Mouse (Mus musculus) left cerebral cortex, postnatal 25 days (tissue): ENCODE measurements at regions not wholly inside any gene's neighbourhood (a gene's known extent, or its start where the extent isn't known, plus 50 kb on each side); places are given as distances from the start of the nearest gene placed in this dataset.
A peak's percentile ranks its signal among the peaks of the same experiment; 100 is the strongest.

Experiments
- DNase-seq, 2 experiments: peaks; one replicate each; pipeline ENCODE4 v3.0.0; 2022; ENCODE audit warnings: low spot score in 2 of 2, mixed read lengths in 1 of 2
- intact Hi-C: fragments of 180-260 bp; cut with DNase I; formaldehyde crosslinking; loops from one replicate; pipeline ENCODE4 v1.15.1; 2025

DNA sequence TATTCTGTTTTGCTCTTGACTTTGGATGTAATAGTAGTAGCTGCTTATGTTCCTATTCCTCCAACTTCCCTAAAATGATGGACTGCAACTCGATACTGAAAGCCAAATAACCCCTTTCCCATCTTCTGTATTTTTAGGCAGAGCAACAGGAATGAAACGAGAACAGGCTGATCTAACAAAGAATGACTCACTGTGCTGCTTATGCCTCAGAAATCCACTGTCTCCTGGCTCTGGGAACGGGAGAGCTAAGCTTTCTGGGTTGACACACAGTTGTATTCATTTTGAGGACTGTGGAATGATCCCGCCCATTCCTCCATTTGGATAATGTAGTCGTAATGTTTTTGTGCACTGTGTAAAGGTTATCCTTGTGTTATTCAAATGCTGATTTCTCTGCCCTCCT is 82.6 kb upstream of the Mon1b start:
- intact Hi-C loops = no loop called here
- DNase-seq = peak in 1 of 2 experiments; percentile 58

DNA sequence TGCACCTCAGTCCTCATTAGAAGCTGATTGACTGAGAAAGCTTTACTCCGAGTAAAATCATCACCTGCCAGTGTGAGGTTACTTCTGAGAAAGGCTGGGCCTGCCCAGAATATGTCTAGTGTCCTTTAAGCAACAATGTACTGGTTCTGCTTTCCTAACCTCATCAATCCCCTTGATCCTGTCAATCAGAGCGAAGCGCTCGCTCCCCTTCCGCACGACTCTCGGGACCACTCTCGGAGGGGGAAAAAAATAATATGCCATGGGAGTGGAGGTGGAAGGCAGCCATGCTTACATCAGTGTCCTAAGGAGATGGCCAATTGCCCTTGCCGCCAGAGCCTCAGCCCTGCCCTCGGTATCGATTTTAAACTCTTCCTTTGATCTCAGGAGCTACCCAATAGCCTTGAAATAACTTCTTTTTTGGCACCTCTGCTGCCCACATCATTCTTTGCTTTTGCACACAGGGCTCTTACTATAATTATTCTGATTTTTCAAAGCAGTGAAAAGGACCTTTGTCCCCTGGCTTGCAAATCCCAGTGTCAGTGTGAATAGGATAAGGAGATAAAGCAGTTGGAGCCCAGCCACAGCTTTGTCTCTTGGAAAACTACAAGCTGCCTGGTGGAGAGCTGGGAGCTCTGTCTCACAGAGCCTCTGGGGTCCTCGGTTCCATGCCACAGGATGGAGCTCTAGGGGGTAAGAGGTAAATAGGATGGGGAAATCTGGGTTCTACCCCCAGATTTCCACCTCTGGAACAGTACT is 80.5 kb upstream of the Mon1b start:
- DNase-seq = no peak
- intact Hi-C loops = no loop called here

DNA sequence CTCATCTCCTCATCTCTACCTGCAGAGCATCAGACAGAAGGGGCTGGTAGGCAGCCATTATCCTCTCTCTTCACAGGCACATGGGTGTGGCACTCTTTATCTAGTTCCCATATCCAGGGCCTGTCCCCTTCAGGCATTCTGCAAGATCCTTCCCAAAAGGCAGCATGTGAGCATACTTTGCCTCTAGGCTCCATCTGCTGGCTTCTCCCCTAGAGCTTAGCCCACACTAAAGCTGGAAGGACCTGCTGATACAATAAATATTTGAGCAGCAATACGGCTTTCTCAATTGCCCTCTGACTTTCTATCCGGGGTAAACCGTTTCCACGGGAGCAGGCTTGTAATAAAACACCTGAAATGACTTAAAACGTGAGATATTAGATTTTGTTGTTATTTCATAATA is 78.4 kb upstream of the Mon1b start:
- no peak for DNase-seq
- intact Hi-C loops = no loop called here

DNA sequence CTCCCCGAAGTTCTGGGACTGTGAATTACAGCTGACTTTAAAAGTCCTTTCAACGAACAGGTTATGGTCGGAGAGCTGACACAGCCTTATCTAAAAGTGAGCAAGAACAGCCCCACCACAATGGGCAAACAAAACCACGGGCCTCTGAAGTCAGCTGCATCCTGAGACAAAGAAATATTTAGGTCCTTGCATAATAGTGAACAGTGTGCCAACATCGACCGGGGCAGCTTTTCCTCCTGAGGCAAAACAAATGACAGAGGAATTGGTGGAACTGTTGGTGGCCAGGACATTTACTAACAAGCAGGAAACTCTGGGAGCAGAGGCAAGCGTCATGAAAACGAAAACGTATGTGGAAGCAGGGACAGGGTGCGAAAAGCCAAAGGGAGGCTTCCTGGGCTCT is 54.3 kb upstream of the Mon1b start:
- intact Hi-C loops = loop anchor here (5.0 to 10.0 kb wide), 4 partner anchors 51 to 1519 kb away; partner anchors contain the start of gene Cntnap4
- DNase-seq = no peak

DNA sequence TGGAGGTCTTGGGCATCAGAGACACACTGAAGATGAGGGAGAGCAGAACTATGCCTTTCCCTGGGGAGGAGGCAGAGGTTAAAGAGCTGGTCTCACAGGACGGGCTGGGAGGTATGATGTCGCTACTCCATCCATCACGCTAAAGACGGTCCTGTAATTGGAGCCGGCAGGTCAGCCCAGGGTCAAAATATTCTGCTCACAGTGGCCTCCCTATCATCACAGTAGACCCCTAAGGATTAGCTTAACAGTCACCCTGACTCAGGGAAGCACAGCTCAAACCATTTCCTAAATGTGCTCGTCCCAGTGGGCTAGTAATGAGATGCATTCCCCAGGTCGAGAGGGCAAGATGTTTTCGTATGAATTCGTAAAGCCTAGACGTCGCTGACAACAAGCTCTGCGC is 53.7 kb upstream of the Mon1b start:
- intact Hi-C loops = loop anchor here (5.0 to 10.0 kb wide), 4 partner anchors 51 to 1519 kb away; partner anchors contain the start of gene Cntnap4
- peak in 1 of 2 experiments; percentile 0 for DNase-seq

DNA sequence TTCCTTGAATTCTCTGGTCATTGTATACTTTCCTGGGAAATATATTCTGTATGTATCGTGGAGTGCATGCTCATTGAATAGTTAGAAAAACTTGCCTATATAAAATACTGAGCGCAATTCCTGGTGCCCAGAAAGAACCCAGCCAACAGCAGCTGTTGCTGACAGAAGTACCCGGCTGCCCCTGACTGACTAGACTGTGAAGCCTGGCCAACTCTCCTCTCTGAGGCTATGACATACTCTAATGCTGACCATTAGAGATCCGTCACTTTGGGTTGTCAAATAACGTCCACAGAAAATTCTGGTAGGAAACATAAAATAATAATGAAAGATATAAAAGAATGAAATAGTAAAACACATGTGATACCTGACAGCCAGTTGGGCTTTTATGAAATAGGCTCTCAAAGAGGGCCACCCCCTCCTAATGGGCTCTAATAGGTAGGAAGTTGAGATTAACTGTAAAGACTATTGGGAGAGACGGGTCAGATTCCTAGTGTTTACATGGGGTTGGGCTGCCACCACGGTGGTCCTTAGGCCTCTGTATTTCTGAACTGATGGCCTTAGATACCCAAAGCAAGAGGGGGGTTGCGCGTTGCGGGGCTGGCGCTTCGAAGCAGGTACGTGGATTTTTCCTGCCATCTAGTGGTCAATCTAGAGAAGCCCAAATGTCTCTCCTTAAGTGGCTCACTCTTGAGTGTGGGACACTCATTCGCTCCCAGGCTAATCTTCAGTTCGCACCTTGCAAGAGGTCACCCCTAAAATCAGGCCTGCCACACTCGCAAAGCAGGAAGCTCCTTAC is 53.0 kb upstream of the Mon1b start:
- intact Hi-C loops = loop anchor here (5.0 to 10.0 kb wide), 4 partner anchors 50 to 1520 kb away; partner anchors contain the start of gene Cntnap4
- peak; percentile 32 to 42 for DNase-seq

DNA sequence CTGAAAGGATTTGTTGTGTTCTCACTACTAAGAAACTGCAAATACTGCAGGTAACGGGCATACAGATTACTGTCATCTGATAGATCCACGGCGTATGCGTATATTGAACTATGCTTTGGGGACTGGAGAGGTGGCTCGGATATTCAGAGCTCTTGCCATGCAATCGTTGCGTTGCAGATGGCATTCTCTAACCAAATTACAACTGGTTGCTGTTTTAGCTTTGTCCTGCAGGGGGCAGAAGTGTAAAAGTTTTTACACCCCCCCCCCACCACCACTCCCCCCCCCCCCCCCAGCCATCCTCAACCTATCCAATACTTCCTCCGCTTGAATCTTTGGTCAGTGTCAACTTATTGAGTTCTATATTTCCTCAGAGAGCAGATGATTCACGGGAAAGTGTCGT is 51.6 kb upstream of the Mon1b start:
- DNase-seq = no peak

More for the DNA sequence above, 51.6 kb upstream of the Mon1b start:
- intact Hi-C loops = loop anchor here (5.0 to 10.0 kb wide), 4 partner anchors 48 to 1522 kb away; partner anchors contain the start of gene Cntnap4
